Mouse (Mus musculus) gastrocnemius, postnatal 14 days (tissue): ENCODE measurements around the gene Gm20075. TPM values are rescaled to one million over a fixed set of nuclear protein-coding genes. Genes with fewer than 3 reads are reported as not detected.
"Not testable (repeated sequence)": the region's sequence is repeated elsewhere in the genome, so short reads cannot be mapped to it uniquely, and the experiment has no call there.

Experiments used
- DNase-seq: peaks from one replicate; pipeline ENCODE4 v3.0.0; 2021; ENCODE audit warnings: mixed read lengths
- intact Hi-C: fragments of 180-260 bp; cut with DNase I; formaldehyde crosslinking; loops from one replicate; pipeline ENCODE4 v1.15.1; 2025; ENCODE audit warnings: low total_unique reads
- long read RNA-seq, 2 experiments: library from polyadenylated mRNA; stranded (forward); transcript quantifications; one replicate each; pipeline ENCODE4 v2.0.0; 2021
- total RNA-seq, 2 experiments: library from RNA; stranded (reverse); gene quantifications; 2 replicates each; pipeline ENCODE4 v1.2.3; 2021

The Gm20075 gene
- 10 to 100 TPM; 10.1 to 11.8 TPM for total RNA-seq
- long read RNA-seq, experiment 1, partial matches to known transcripts = 0 of 2 reads
- long read RNA-seq, experiment 1, other reads (novel, unspliced or antisense) = 0 of 2 reads
- long read RNA-seq, experiment 2, partial matches to known transcripts = 0 of 2 reads
- long read RNA-seq, experiment 2, other reads (novel, unspliced or antisense) = 0 of 2 reads

DNA sequence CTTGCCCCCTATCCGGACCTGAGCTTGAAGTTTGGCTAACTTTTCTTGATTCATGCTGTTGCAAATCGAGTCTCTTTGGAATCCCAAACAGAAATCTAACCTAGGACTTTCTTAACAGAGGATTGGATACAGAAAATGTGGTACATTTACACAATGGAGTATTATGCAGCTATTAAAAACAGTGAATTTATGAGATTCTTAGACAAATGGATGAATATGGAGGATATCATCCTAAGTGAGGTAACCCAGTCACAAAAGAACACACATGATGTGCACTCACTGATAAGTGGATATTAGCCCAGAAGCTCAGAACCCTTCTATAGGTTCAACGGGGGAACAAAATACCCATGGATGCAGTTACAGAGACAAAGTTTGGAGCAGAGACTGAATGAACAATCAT is at the start of gene Gm20075:
TSS of gene Gm20075 (minus strand) at position 101 of the 400 bp plus-strand sequence.
- DNase-seq, intact Hi-C loops: not testable (repeated sequence)

DNA sequence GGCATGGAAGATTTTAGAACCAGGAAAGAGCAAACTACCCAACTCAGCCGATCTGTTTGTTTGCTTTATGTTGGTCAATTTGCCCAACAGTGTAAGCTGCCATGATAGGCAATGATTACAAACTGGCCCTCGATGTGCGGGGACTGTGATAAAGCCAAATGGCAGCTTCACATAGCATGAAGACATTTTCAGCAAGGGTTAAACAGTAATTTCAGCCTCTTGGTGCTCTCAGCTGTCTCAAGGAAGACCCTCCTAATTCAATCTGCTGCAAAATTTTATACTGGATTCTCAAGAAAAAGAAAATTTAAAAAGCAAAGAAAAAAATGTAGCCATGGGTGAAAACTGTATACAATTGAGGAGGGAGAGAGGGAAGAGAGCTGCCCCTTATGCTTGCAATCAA is 47.9 kb upstream of the Gm20075 start:
- no peak for DNase-seq
- intact Hi-C loops = no loop called here

DNA sequence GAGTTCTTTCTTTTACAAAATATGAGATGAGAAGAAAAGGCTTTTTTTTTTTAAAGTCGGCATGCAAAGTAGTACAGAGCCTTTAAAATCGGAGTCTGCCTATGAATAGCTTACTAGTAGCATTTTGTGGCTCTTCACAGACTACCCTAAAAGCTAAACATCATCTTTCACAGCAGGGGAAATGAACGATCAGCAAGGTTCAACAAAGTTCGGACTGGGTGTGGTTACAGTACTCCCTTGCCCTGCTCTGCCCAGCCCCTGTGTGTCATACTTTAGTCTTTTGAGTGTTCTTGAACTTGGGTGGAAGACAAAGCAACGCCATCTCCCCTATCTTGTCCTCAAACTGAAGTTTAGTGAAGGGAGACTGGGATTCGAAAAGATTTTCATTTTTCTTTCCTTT is 45.5 kb upstream of the Gm20075 start:
- intact Hi-C loops = no loop called here
- no peak for DNase-seq

DNA sequence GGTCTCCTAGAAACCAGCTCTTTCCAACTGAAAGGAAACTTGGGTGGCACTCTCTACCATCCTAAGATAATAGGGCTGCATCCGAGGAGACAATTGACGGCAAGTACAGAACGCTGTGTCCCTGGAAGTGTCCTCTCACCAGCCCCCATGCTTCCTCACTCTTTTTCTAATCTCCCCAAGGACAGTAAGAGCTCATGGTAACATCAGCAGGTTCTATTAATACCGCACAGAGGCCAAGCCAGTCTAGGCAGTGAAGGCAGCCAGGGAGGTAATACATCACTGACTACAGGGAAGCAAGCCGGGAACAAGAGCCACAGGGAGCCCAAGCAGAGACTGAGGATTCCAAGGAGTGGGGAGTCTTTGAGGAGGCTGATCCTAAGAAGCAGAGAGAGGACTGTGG is 43.8 kb upstream of the Gm20075 start:
- DNase-seq = no peak
- intact Hi-C loops = no loop called here

DNA sequence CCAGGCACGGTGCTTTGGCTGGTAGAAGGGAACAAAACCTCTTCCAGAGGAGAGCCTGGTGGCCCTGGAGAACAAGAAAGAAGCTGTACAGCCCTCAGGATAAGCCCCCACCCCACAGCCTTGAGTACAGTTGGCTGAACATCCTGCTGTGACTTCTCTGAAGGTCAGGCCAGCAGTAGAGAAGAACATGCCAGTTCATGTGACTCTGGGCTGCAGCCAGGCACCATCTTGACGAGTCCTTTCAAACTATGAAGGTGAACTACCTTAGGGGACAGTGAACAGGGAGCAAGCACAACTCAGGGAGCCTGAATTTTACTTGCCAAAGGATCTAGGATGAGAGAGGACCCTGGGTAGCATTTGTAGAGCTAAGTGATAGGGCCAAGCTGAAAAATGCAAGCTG is 31.5 kb upstream of the Gm20075 start:
- intact Hi-C loops = no loop called here
- DNase-seq = no peak

DNA sequence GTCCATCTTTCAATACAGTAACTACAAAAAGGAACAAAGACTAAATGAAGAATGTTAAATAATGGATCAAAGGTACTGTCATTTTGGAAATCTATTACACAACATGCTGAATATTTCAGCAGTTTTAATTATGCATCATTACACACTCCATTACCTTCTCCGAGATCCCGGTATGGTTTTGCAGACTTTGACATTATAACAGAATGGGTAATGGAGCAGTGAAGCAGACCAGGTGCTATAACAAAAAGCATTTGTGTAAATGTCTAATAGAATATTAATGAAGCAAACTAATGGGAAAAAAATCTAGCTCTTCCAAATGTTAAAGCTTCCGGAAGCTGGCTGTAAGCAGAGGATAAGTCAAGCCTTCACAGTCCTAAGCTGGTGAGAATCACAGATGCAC is 29.6 kb upstream of the Gm20075 start:
- no peak for DNase-seq
- intact Hi-C loops = no loop called here

DNA sequence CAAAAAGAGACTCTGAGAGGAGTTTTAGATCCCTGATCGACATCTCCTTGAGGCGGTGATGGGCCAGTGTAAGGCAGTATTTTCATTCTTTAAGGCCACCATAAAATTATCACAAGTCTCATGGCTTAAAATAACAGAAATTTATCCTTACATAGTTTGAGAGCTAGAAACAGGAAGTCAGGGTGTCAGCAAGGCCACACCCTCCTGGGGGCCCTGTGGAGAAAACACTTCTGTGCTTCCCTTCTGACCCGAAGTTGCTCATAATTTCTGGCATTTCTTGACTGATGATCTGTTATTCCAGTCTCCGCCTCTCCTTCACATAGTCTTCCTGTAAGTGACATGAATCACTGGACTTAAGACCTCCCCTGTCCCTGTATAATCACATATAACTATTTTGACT is 25.2 kb upstream of the Gm20075 start:
- DNase-seq = no peak
- intact Hi-C loops = no loop called here

DNA sequence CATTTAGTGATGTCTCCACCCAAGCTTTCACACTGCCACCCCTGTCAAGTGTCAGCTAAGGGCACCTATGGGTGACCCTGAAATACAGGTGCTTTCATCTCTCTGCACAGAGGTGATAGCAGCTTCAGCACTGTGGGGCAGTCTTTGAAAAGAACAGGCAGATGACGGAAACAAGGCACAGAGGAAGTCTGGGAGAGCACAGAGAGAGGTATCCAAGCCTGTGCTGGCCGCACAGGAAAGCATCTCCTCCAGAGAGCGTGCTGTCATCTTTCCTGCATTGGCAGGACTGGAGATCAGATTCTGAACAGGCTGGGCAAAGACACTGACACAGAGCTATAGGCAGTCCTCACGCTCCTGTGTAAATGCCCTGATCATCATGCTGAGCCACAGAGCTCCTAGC is 9.8 kb upstream of the Gm20075 start:
- no peak for DNase-seq
- intact Hi-C loops = no loop called here

DNA sequence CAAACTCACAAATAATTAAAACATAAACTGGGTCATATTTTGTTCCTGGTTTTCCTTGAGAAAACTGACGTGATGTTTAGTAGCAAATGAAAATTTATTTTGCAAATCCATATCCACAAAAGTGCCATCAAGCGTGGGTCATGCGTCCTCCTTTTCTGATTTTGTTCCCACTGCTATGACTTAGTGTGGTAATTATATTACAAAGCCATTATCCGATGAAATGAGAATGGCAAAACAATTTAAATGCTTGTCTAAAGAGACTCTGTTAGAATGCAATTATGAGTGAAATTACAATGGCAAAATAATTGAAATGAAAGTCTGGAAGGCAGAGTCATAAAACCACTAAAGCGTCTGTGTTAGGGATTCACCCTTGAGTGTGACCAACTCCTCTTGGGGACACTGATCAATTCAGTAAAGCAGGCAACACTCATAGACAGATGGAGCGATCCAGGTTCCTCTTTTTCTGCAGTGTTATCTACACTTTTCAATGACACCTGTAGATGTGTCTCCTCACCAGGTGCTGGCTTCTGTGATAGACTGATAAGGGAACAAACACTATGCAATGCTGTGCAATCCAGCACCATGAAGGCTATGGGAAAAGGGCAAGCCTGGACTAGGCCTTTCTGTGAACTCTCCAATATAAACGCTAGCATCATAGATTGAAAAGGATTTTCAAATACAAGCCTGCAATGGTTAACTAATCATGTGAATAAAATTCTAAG is 4.6 kb upstream of the Gm20075 start:
- DNase-seq = no peak
- intact Hi-C loops = no loop called here

DNA sequence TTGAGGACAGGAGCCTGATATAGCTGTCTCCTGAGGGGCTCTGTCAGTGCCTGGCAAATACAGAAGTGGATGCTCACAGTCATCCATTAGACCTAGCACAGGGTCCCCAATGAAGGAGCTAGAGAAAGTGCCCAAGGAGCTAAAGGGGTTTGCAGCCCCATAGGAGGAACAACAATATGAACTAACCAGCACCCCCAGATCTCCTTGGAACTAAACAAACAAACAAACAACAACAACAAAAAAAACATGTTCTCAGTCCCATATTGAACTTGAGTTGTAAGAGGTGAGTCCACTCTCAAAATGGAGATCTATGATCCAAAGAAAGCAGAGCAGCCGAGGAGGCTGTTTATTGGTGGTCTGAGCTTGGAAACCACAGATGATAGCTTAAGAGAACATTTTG is 578 bp upstream of the Gm20075 start, which contains the start of gene Gm17190:
TSS of gene Gm17190 (plus strand) at position 301 of the 400 bp plus-strand sequence.
- DNase-seq, intact Hi-C loops: not testable (repeated sequence)

DNA sequence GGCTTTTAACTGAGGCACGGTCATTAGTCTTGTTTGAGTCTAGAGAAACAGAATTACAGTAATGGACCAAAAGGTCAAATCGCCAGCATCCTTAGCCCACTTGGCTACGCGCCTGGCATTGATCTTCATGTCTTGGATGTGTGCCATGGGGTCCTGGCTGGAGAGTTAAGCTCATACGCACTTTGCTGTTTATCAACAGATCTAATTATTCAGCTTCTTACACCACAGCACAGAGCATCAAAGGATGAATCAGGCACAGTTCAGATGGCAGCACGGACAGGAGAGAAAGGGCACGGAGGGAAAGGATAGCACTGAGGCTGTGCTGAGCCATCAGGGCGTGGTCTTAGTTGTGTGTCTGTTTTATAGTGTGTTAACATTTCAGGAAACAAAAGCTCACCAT is 7.6 kb downstream of the Gm20075 start:
- intact Hi-C loops = no loop called here
- no peak for DNase-seq

DNA sequence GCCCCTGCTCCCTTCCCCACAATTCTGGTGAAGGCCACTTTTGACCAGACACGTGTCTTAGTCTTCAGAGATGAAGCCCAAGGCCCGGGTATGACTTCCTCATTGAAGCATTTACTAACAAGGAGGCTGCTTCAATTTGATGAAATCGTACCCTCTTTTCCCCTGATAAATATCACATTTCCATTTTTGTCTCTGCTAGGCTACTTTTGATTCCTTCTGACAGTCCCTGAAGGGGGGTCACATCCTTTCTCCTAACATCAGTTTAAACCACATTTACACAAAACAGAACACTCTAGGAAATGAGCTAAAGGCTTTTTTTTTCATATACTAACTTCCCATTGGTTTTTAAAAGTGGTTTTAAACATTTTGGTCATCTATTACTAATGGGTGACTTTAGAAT is 28.4 kb downstream of the Gm20075 start:
- no peak for DNase-seq
- intact Hi-C loops = no loop called here

DNA sequence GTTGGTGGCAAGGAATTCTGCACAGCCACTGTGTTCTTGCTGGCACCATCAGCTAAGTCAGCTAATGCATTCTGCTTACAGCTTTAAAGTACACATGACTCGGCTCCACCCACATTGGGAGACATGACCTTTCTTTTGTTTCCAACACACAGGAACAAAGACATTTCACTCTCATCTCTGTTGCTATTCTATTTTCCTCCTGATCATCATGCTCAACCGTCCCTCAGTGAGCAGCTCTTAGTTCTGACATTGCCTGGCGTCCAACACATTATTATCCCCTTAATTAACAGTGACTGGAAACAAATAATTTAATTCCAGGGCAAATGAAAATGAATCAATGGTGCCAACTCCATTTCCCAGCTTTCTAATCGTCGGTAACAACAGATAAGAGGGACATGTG is 35.8 kb downstream of the Gm20075 start:
- no peak for DNase-seq
- intact Hi-C loops = no loop called here

DNA sequence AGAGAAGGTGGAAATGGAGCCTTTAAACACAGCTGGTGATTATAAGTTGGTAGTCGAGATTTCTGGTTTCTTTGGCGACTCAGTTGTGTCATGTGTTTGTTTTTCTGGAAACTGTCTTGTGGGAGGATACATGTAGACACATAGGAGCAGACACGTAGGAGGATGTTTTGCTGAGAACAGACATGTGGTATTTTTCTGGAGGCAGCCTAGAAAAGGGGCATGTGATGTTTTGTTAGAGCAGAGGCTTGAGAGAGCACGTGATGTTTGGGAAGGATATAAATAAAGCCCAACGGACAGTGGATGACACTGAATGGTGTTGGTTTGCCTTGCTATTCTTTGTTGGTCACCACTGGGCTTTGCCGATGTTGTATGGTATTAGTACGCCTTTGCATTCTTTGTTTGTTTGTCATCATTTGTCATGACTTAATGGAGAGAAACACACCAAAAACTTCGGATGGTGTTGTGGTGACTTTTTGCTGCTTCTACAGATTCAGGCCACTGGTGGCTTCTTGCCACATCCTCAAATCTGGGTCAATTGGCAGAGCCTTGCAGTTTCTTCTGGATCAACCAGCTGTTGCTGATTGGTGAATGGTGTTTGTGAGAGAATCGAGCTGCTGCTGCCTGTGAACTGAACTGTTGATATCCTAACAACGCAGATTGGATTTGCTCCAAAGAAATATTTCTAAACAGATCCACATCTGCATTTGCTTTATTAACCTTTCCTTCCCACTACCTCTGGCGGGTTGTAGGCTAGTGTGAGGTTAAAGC is 40.7 kb downstream of the Gm20075 start:
- DNase-seq = no peak

DNA sequence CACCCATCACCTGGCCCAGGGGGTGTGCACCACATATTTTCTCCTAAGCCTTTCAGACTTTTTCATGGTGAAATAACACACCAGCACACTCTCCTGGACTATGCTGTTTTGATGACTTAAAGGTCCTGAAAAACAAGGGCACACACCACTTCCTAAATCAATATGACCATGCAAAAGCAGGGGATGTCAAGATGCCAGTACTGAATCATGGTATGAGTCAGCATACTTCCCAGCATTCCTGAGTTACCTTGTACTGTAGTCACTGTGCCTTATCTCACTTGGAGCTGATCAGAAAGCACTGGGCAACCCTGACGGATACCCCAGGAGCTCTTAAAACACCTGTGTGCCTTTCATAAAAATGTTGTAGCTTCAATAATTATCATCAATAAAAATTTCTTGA is 41.6 kb downstream of the Gm20075 start:
- no peak for DNase-seq
- intact Hi-C loops = no loop called here

More for the DNA sequence above, 40.7 kb downstream of the Gm20075 start:
- intact Hi-C loops = no loop called here

DNA sequence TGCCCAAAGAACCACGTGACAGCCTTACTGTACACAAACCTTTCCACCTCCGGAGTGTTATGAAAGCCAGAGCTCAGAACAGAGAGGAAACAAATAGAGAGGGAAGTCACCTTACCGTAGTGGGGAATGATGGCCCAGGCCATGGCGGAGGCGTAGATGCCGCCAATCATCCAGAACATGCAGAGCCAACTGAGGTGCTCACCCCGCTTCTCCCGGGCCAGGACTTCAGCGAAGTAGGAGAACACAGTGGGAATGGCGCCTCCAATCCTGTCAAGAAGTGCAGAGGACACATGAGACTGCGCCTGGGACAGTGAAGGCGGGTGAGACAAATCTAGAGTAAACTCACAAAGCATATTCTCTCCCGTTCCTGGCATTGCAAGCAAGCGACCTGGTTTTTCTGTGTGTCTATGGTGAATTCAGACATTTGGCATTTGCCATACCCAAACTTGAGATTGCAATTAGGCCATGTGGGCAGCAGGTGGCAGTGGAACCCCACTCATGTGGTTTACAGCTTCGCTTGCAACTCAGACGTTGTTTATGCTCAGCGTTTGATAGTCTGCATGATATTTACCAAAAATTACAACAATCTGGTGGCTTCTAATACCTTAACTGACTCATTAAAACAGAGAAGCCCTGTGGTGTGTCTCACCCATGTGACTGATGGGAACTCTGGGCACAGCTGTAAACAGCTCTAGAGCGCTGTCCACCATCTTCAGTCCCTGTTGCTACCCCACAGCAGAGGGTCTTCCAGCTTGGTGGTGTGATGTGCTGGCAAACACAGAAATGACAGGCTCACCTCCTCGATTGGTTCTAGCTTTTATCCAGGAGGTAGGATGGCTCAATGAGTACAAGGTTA is 50.6 kb downstream of the Gm20075 start:
- DNase-seq = peak; percentile 29
- intact Hi-C loops = no loop called here
